Mouse (Mus musculus): ENCODE measurements around the gene Gna13. TPM values are rescaled to one million over a fixed set of nuclear protein-coding genes. Genes with fewer than 3 reads are reported as not detected.
A peak's percentile ranks its signal among the peaks of the same experiment; 100 is the strongest.

The Gna13 gene
- polyA plus RNA-seq, 1 experiment from 2014 or later: 15.6 TPM

DNA sequence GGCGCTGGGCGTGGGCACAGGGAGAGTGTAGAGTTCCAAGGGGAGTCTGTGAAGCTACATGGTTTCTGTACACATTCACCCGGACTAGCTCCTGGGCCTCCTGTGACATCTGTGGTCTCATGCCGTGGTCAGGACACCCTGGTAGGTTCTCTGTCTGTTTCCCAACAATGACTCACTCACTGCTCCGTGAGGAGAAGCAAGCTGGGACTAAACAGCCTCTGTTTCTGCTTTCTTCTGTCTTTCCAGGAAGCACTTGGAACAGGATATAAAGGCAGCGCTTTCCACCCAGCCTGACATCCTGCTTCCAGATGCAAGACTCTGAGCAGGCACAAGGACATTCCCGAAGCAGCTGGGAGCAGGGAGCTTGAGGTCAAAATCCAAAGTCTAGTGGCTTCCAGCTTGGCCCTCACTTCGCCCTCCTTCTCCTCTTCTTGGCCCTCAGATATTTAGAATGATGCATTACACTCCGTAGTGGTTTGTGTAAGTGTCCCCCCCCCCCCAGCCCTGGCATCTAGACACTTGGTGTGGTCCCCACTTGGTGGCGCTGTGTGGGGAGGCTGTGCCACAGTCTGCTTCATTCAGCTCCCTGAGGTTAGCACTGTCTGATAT is 18.5 kb upstream of the Gna13 start:
- no peak overlapping the region for H3K27ac ChIP-seq (ENCODE audit: low read length)
- no peaks in the 10 kb centered on the region for H3K36me3 ChIP-seq (ENCODE audit: control insufficient read depth, insufficient read depth)
- H3K27me3 ChIP-seq (ENCODE audit: control insufficient read depth, insufficient read depth, low read depth, low read length): no peaks in the 10 kb centered on the region
- ATAC-seq (ENCODE audit: low read depth): no peak
- no peaks in the 10 kb centered on the region for H3K9me3 ChIP-seq (replicated peaks; ENCODE audit: control insufficient read depth, low read length)
- H3K4me1 ChIP-seq (ENCODE audit: control insufficient read depth, low read depth, low read length): peaks cover 12% of the 10 kb centered on the region
- no peak overlapping the region for H3K4me2 ChIP-seq (ENCODE audit: low read depth, low read length)
- 24% methylated on average over 10 of the region's 10 CpGs for WGBS (ENCODE audit: insufficient replicate concordance)
- no peak overlapping the region for H3K9ac ChIP-seq (ENCODE audit: low read depth, low read length)
- H3K4me3 ChIP-seq (ENCODE audit: low read depth, low read length): no peak overlapping the region

DNA sequence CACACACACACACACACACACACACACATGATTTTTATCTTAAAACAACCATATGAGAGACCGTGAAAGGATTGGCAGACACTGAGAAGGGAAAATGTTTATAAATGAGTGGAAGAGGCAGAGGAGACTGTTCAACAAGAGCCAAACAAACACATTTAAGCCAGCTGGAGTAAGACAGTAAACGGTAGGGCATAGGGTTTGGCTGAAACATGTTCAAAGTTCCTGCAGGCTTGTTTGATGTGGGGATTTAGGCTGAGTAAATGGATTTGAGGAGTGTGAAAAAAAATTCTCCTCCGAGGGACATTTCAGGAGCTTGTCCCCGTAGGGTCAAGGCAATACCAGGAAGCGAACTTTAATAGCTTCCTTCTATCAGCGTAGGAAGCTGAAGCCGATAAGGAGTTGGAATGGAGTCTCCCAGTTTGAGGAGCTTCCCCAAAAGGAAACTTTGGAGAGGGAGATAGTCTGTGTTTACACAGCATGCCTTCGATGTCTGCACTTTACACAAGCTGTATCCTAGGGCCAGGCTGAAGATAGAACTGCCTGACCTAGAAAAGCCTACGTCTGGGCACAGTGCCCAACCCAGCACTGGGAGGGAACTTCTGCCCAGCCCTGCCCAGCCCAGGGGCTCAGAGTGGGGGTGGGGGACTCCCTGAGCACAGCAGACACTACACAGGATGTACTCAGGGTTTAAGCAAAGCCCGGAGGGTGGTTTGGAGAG is 15.2 kb upstream of the Gna13 start:
- 27% methylated on average over 10 of the region's 10 CpGs for WGBS (ENCODE audit: insufficient replicate concordance)
- peak; percentile 81 for ATAC-seq (ENCODE audit: low read depth)
- Histone ChIP-seq H3K4me3 (ENCODE audit: low read depth, low read length) (no peak overlapping the region), H3K9ac (ENCODE audit: low read depth, low read length) (no peak overlapping the region), H3K27me3 (ENCODE audit: control insufficient read depth, insufficient read depth, low read depth, low read length) (no peaks in the 10 kb centered on the region), H3K36me3 (ENCODE audit: control insufficient read depth, insufficient read depth) (no peaks in the 10 kb centered on the region), H3K4me1 (ENCODE audit: control insufficient read depth, low read depth, low read length) (peaks cover 12% of the 10 kb centered on the region), H3K9me3 (replicated peaks; ENCODE audit: control insufficient read depth, low read length) (no peaks in the 10 kb centered on the region), H3K27ac (ENCODE audit: low read length) (no peak overlapping the region), H3K4me2 (ENCODE audit: low read depth, low read length) (no peak overlapping the region; the same call in 1 of the 2 replicates)

DNA sequence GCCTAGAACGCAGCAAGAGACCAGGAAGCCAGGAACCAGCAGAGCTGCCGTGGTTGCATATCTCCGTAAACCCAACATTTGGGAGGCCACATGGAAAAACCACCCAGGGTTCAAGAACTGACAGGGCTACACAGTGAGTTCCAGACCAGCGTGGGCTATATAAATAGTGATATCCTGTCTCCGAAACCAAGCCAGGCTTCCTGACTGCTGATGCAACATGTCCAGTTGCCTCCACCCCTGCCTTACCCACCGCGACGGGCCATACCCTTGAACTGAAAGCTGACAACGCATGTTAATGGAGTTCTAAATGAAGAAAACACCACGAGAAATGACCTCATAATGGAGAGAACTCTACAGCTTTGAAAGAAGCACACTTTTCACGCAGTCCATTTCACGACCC is 14.2 kb upstream of the Gna13 start:
- no peaks in the 10 kb centered on the region for H3K9me3 ChIP-seq (replicated peaks; ENCODE audit: control insufficient read depth, low read length)
- 29% methylated on average over 12 of the region's 12 CpGs for WGBS (ENCODE audit: insufficient replicate concordance)
- no peak overlapping the region for H3K27ac ChIP-seq (ENCODE audit: low read length)
- peaks cover 12% of the 10 kb centered on the region for H3K4me1 ChIP-seq (ENCODE audit: control insufficient read depth, low read depth, low read length)
- H3K27me3 ChIP-seq (ENCODE audit: control insufficient read depth, insufficient read depth, low read depth, low read length): no peaks in the 10 kb centered on the region
- H3K36me3 ChIP-seq (ENCODE audit: control insufficient read depth, insufficient read depth): no peaks in the 10 kb centered on the region
- no peak for ATAC-seq (ENCODE audit: low read depth)
- no peak overlapping the region for H3K9ac ChIP-seq (ENCODE audit: low read depth, low read length)
- H3K4me2 ChIP-seq (ENCODE audit: low read depth, low read length): no peak overlapping the region
- no peak overlapping the region for H3K4me3 ChIP-seq (ENCODE audit: low read depth, low read length)

DNA sequence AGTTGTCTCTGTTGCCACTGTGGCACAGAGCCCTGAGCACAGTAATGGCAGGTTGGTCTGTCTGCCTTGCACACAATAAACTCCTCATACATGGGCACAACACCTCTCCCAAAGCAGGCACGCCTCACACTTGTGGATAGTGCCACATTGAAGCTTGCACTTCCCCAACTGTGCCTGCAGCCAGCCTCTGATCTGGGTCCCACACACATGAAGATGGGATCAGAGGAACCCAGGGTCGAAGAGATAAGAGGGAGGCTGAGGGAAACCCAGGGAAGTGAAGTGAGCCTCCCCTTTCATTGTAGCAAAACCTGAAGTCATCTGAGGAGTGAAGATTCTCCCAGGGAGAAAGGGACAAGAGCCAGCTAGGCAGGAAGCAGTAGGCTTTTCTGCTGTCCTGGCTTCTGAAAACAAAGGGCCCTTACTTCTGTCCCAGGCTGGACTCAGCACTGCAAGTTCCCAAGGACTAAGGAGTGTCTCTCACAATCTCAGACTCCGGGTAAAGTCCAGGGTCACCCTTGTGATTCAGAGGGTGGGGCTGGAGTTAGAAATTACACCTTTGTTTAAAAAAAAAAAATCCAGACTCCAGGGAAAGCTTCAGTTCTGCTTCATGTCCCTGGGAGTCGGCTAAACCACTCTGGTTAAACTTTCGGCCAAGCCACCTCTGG is 12.8 kb upstream of the Gna13 start:
- Histone ChIP-seq H3K27me3 (ENCODE audit: control insufficient read depth, insufficient read depth, low read depth, low read length) (no peaks in the 10 kb centered on the region), H3K27ac (ENCODE audit: low read length) (no peak overlapping the region), H3K4me1 (ENCODE audit: control insufficient read depth, low read depth, low read length) (peaks cover 12% of the 10 kb centered on the region), H3K9me3 (replicated peaks; ENCODE audit: control insufficient read depth, low read length) (no peaks in the 10 kb centered on the region), H3K36me3 (ENCODE audit: control insufficient read depth, insufficient read depth) (no peaks in the 10 kb centered on the region), H3K4me2 (ENCODE audit: low read depth, low read length) (no peak overlapping the region), H3K9ac (ENCODE audit: low read depth, low read length) (no peak overlapping the region), H3K4me3 (ENCODE audit: low read depth, low read length) (no peak overlapping the region)
- no peak for ATAC-seq (ENCODE audit: low read depth)
- WGBS (ENCODE audit: insufficient replicate concordance): 27% methylated on average over 5 of the region's 5 CpGs

DNA sequence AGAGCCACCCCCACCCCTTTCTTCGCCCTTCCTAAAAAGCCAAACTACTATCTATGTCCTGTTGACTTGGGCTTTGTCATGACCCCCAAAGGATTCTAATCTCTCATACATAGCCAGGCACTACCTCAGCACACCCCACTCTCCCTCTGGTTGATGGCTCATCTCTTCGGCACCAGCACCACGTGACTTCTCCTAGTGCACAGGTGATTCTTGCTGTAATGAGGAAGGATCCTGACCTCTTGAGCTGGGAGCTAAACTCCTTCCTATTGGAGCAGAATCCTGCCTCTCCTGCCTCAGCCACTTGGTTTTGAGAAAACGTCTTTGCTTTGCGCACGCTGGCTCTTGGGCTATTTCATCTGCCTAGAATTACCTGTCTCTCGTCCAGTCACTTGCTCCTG is 12.3 kb upstream of the Gna13 start:
- Histone ChIP-seq H3K4me2 (ENCODE audit: low read depth, low read length) (no peak overlapping the region), H3K4me3 (ENCODE audit: low read depth, low read length) (no peak overlapping the region), H3K4me1 (ENCODE audit: control insufficient read depth, low read depth, low read length) (peaks cover 12% of the 10 kb centered on the region), H3K27me3 (ENCODE audit: control insufficient read depth, insufficient read depth, low read depth, low read length) (no peaks in the 10 kb centered on the region), H3K9me3 (replicated peaks; ENCODE audit: control insufficient read depth, low read length) (no peaks in the 10 kb centered on the region), H3K27ac (ENCODE audit: low read length) (no peak overlapping the region), H3K36me3 (ENCODE audit: control insufficient read depth, insufficient read depth) (no peaks in the 10 kb centered on the region), H3K9ac (ENCODE audit: low read depth, low read length) (no peak overlapping the region)
- ATAC-seq (ENCODE audit: low read depth): no peak
- 62% methylated on average over 7 of the region's 7 CpGs for whole genome bisulfite sequencing (ENCODE audit: insufficient replicate concordance)

DNA sequence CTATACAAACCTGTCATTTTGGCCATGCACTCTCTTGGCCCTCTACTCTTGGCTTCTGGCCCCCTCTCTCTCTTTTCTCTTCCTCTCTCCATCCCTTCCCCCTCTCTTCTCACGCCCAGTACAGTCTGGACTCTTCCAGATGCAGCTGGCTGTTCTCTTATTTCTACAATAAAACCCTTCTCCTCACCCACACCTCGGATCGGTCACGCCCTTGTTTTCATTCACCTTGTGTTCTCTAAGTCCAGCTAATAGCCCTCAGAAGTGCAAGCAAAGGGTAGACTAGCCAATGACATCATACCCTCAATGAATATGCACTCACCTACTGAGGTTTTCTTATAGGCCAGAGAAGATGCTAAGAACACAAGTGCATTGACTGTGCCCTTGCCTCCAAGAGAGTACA is 11.1 kb upstream of the Gna13 start:
- H3K4me1 ChIP-seq (ENCODE audit: control insufficient read depth, low read depth, low read length): peaks cover 12% of the 10 kb centered on the region
- no peak for ATAC-seq (ENCODE audit: low read depth)
- no peaks in the 10 kb centered on the region for H3K36me3 ChIP-seq (ENCODE audit: control insufficient read depth, insufficient read depth)
- no peaks in the 10 kb centered on the region for H3K9me3 ChIP-seq (replicated peaks; ENCODE audit: control insufficient read depth, low read length)
- H3K27ac ChIP-seq (ENCODE audit: low read length): no peak overlapping the region
- 64% methylated on average over 4 of the region's 4 CpGs for WGBS (ENCODE audit: insufficient replicate concordance)
- H3K4me3 ChIP-seq (ENCODE audit: low read depth, low read length): no peak overlapping the region
- H3K4me2 ChIP-seq (ENCODE audit: low read depth, low read length): no peak overlapping the region
- H3K27me3 ChIP-seq (ENCODE audit: control insufficient read depth, insufficient read depth, low read depth, low read length): no peaks in the 10 kb centered on the region
- H3K9ac ChIP-seq (ENCODE audit: low read depth, low read length): no peak overlapping the region

DNA sequence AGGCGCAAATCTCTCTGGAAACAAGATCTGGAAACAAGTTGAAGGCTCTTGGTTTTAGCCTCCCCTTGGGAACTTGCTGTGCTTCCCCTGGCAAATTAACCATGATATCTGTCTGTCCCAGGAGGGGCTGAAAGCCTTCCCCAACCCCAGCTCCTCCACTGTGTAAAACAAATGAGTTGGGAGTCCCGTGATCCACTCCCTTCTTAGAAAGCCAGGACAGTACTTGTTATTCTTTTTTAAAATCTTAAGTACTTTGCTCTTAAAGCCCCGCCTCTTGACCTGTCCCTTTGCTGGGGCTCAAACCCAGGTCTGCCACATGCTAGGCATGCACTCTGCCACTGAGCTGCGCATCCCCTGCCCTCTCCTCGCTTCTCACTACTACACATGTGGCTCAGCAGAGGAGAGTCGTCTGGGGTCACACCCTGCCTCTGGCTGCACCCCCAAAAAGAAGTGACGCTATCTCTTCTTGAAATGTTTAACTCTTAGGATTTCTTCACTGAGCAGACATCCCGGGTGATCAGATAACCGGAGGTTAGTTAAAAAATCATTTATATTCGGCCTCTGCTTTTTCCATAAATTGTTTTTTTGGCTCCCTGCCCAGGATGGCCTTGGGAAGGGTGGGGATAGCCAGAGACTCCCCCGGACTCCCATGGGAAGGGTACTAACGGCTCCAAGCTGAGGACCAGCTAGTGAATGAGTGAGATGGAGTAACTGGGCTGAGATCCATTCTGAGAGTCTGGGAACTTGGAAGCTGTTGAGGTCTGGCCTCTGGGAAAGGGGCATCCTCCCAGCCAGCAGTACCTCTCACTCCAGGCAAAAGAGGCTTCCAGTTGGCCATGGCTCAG is 9.0 kb upstream of the Gna13 start:
- no peak overlapping the region for H3K9ac ChIP-seq (ENCODE audit: low read depth, low read length)
- WGBS (ENCODE audit: insufficient replicate concordance): 58% methylated on average over 12 of the region's 12 CpGs
- no peak overlapping the region for H3K4me3 ChIP-seq (ENCODE audit: low read depth, low read length)
- H3K27me3 ChIP-seq (ENCODE audit: control insufficient read depth, insufficient read depth, low read depth, low read length): no peaks in the 10 kb centered on the region
- no peak for ATAC-seq (ENCODE audit: low read depth)
- H3K36me3 ChIP-seq (ENCODE audit: control insufficient read depth, insufficient read depth): no peaks in the 10 kb centered on the region
- no peaks in the 10 kb centered on the region for H3K9me3 ChIP-seq (replicated peaks; ENCODE audit: control insufficient read depth, low read length)
- no peak overlapping the region for H3K27ac ChIP-seq (ENCODE audit: low read length)
- H3K4me2 ChIP-seq (ENCODE audit: low read depth, low read length): no peak overlapping the region
- H3K4me1 ChIP-seq (ENCODE audit: control insufficient read depth, low read depth, low read length): no peaks in the 10 kb centered on the region; the same call in 1 of the 2 replicates

DNA sequence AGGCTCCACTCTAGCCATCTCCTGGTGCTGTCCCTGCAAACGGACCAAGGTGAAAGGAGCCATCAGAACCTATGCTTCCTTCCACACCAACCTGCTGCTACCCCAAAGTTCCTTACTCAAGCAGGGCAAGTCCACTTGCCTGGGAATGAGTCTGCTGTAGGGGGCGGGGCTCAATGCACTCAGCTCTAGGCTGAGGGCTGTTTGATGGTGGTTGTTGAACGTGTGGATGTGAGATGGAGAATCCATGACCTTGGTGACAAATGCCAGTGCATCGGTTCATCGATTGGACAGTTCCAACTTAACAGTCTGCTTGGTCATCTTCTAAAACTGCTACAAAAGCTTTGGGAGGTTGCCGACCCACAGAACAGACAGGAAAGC is 8.4 kb upstream of the Gna13 start:
- no peak overlapping the region for H3K9ac ChIP-seq (ENCODE audit: low read depth, low read length)
- no peaks in the 10 kb centered on the region for H3K27me3 ChIP-seq (ENCODE audit: control insufficient read depth, insufficient read depth, low read depth, low read length)
- no peak overlapping the region for H3K4me2 ChIP-seq (ENCODE audit: low read depth, low read length)
- H3K27ac ChIP-seq (ENCODE audit: low read length): no peak overlapping the region
- H3K36me3 ChIP-seq (ENCODE audit: control insufficient read depth, insufficient read depth): no peaks in the 10 kb centered on the region
- no peaks in the 10 kb centered on the region; the same call in 1 of the 2 replicates for H3K4me1 ChIP-seq (ENCODE audit: control insufficient read depth, low read depth, low read length)
- no peak for ATAC-seq (ENCODE audit: low read depth)
- no peak overlapping the region for H3K4me3 ChIP-seq (ENCODE audit: low read depth, low read length)
- H3K9me3 ChIP-seq (replicated peaks; ENCODE audit: control insufficient read depth, low read length): no peaks in the 10 kb centered on the region
- 59% methylated on average over 6 of the region's 6 CpGs for WGBS (ENCODE audit: insufficient replicate concordance)
